ENCODE assay signal across 8 mouse cellular contexts in genomic region chr5:115193226-115193625, GRCm38 (mm10). TPM values are rescaled to one million over a fixed set of nuclear protein-coding genes. Genes with fewer than 3 reads are reported as not detected.
DNase-seq lines count a peak whose midpoint lies in the region; ATAC-seq and TF ChIP-seq lines count a peak whose summit lies in the region.

No protein-coding gene starts in this region.

- no peak for TF ChIP-seq POLR2A in small intestine, adult 2 months (IDR thresholded peaks at IDR 0.05; ENCODE audit: low read depth, low read length)

- H3K27me3 ChIP-seq in E14TG2a.4 (ENCODE audit: insufficient read depth, low read length), result peaks cover 48% of the 10 kb centered on the region
- H3K27me3 ChIP-seq in embryonic facial prominence, embryonic 15.5 days, result peaks cover 61% of the 10 kb centered on the region
- peaks cover 34% of the 10 kb centered on the region for H3K27me3 ChIP-seq in small intestine, adult 2 months (ENCODE audit: control insufficient read depth, insufficient read depth, low read length)

- no peak overlapping the region for H3K27ac ChIP-seq in embryonic facial prominence, embryonic 15.5 days (replicated peaks)
- H3K27ac ChIP-seq in small intestine, adult 2 months (ENCODE audit: insufficient read depth, low read depth, low read length), result no peak overlapping the region

- H3K9ac ChIP-seq in embryonic facial prominence, embryonic 15.5 days, result no peak overlapping the region

- intact Hi-C loops in heart, postnatal 36 days (cut with DNase I), result no loop called here

- H3K9me3 ChIP-seq in E14TG2a.4 (ENCODE audit: low read length), result no peaks in the 10 kb centered on the region
- H3K9me3 ChIP-seq in embryonic facial prominence, embryonic 15.5 days (replicated peaks), result no peaks in the 10 kb centered on the region

- 1% methylated on average over 34 of the region's 34 CpGs for WGBS in embryonic facial prominence, embryonic 15.5 days
- under 1% methylated on average over 34 of the region's 34 CpGs for WGBS in small intestine, adult 2 months

- no peak for TF ChIP-seq CTCF in E14TG2a.4 (conservative IDR thresholded peaks at IDR 0.05; ENCODE audit: low read length)
- no peak for TF ChIP-seq CTCF in small intestine, adult 2 months (IDR thresholded peaks at IDR 0.05; ENCODE audit: extremely low read depth, insufficient read length, insufficient replicate concordance, low read depth, low read length)

- peak; percentile 68 for DNase-seq in adrenal gland, adult 8-10 months
- peak; percentile 64 to 66 for DNase-seq in heart, postnatal 36 days
- DNase-seq in kidney, postnatal 4 days, result peak; percentile 79 to 86
- DNase-seq in frontal cortex, postnatal 36 days (ENCODE audit: low spot score in 2 of 2), result no peak

- H3K4me2 ChIP-seq in embryonic facial prominence, embryonic 15.5 days (replicated peaks), result peak overlapping the region; percentile 100

- peaks cover 70% of the 10 kb centered on the region for H3K4me1 ChIP-seq in E14TG2a.4 (replicated peaks; ENCODE audit: low read depth, low read length)
- H3K4me1 ChIP-seq in embryonic facial prominence, embryonic 15.5 days, result peaks cover 28% of the 10 kb centered on the region
- H3K4me1 ChIP-seq in small intestine, adult 2 months (ENCODE audit: control insufficient read depth, insufficient read depth, insufficient read length, low read length), result peaks cover 4% of the 10 kb centered on the region

- no peaks in the 10 kb centered on the region for H3K36me3 ChIP-seq in E14TG2a.4 (ENCODE audit: insufficient read depth, low read length)
- H3K36me3 ChIP-seq in embryonic facial prominence, embryonic 15.5 days, result no peaks in the 10 kb centered on the region
- H3K36me3 ChIP-seq in small intestine, adult 2 months (ENCODE audit: control insufficient read depth, insufficient read depth, low read length), result no peaks in the 10 kb centered on the region

- H3K4me3 ChIP-seq in E14TG2a.4 (replicated peaks; ENCODE audit: low read length), result peak overlapping the region; percentile 84
- peak overlapping the region; percentile 55 for H3K4me3 ChIP-seq in embryonic facial prominence, embryonic 15.5 days (replicated peaks)
- H3K4me3 ChIP-seq in small intestine, adult 2 months (ENCODE audit: low read depth, low read length), result peak overlapping the region; percentile 61

- no peak; the same call in 1 of the 2 replicates for ATAC-seq in embryonic facial prominence, embryonic 15.5 days (ENCODE audit: insufficient number of reproducible peaks, low FRiP score, low TSS enrichment, low read depth)
- peak; percentile 67 for ATAC-seq in megakaryocyte progenitor cell, adult 5-6 weeks (replicated peaks; ENCODE audit: poor library complexity)

RNA-seq across cellular contexts. Expression of gene Cabp1, which starts 1.0 kb away (rescaled TPM):
- 10 to 100 TPM; 11.8 to 59.6 (median 41.5) TPM for total RNA-seq in adrenal gland, adult 8-10 months (2022)
- polyA plus RNA-seq in embryonic facial prominence, embryonic 15.5 days (2015; fragmentation: Nextera tagmentation; extraction: Ambion mirVana), result 2.6 and 3.0 TPM in 2 replicates
- 1 to 10 TPM; 1.8 to 3.2 TPM for total RNA-seq in heart, postnatal 36 days (2021)
- not detected in 2 replicates for total RNA-seq in megakaryocyte progenitor cell, adult 5-6 weeks (2015)
- not detected in 2 replicates for total RNA-seq in megakaryocyte progenitor cell, adult 5-6 weeks (2017)
- polyA plus RNA-seq in small intestine, adult 2 months (2012; rRNA removed), result 0.89 and 1.0 TPM in 2 replicates

RNA-seq across cellular contexts. Expression of gene Mlec, which starts 35.2 kb away (rescaled TPM):
- 100 to 1,000 TPM; 207 to 274 (median 239) TPM for total RNA-seq in adrenal gland, adult 8-10 months (2022)
- 95.1 and 98.4 TPM in 2 replicates for polyA plus RNA-seq in embryonic facial prominence, embryonic 15.5 days (2015; fragmentation: Nextera tagmentation; extraction: Ambion mirVana)
- 10 to 100 TPM; 73.4 to 93.0 TPM for total RNA-seq in heart, postnatal 36 days (2021)
- 242 and 279 TPM in 2 replicates for total RNA-seq in megakaryocyte progenitor cell, adult 5-6 weeks (2015)
- total RNA-seq in megakaryocyte progenitor cell, adult 5-6 weeks (2017), result 276 and 305 TPM in 2 replicates
- polyA plus RNA-seq in small intestine, adult 2 months (2012; rRNA removed), result 56.0 and 78.3 TPM in 2 replicates

RNA-seq across cellular contexts. Expression of gene Pop5, which starts 42.4 kb away (rescaled TPM):
- 10 to 100 TPM; 75.9 to 87.9 (median 84.9) TPM for total RNA-seq in adrenal gland, adult 8-10 months (2022)
- polyA plus RNA-seq in embryonic facial prominence, embryonic 15.5 days (2015; fragmentation: Nextera tagmentation; extraction: Ambion mirVana), result 90.1 and 92.0 TPM in 2 replicates
- 10 to 100 TPM; 31.5 to 35.5 TPM for total RNA-seq in heart, postnatal 36 days (2021)
- total RNA-seq in megakaryocyte progenitor cell, adult 5-6 weeks (2015), result 67.7 and 81.9 TPM in 2 replicates
- total RNA-seq in megakaryocyte progenitor cell, adult 5-6 weeks (2017), result 76.4 and 82.8 TPM in 2 replicates
- polyA plus RNA-seq in small intestine, adult 2 months (2012; rRNA removed), result 68.6 and 74.5 TPM in 2 replicates

RNA-seq across cellular contexts. Expression of gene Unc119b, which starts 58.5 kb away (rescaled TPM):
- total RNA-seq in adrenal gland, adult 8-10 months (2022), result 10 to 100 TPM; 38.8 to 51.9 (median 45.7) TPM
- 41.0 and 42.2 TPM in 2 replicates for polyA plus RNA-seq in embryonic facial prominence, embryonic 15.5 days (2015; fragmentation: Nextera tagmentation; extraction: Ambion mirVana)
- total RNA-seq in heart, postnatal 36 days (2021), result 10 to 100 TPM; 17.7 to 21.3 TPM
- total RNA-seq in megakaryocyte progenitor cell, adult 5-6 weeks (2015), result 4.1 and 7.2 TPM in 2 replicates
- total RNA-seq in megakaryocyte progenitor cell, adult 5-6 weeks (2017), result 9.6 and 11.2 TPM in 2 replicates
- polyA plus RNA-seq in small intestine, adult 2 months (2012; rRNA removed), result 16.9 and 26.5 TPM in 2 replicates

Comparison
In these comparisons a context has a peak if more than half of its experiments do, and no peak if none do; other contexts are left out.
1. DNase-seq: peak in adrenal gland, adult 8-10 months (single experiment), heart, postnatal 36 days (2 of 2) and kidney, postnatal 4 days (2 of 2); none in frontal cortex, postnatal 36 days (0 of 2).
2. Peak in every context shown above with its lines, with median percentiles within 50 percentile points of each other: H3K4me3 ChIP-seq.